Mouse (Mus musculus) forebrain, embryonic 12.5 days (tissue): ENCODE results near the gene AI182371. TPM values are rescaled to one million over a fixed set of nuclear protein-coding genes. Genes with fewer than 3 reads are reported as not detected.

Experiments
- polyA plus RNA-seq: library from polyadenylated mRNA; unstranded; fragments of >200 nt; fragmentation: Nextera tagmentation; extraction: Ambion mirVana; gene quantifications from 2 replicates; pipeline ENCODE4 v1.2.1, GENCODE M21; 2016

AI182371 gene
- polyA plus RNA-seq, 1 experiment from 2014 or later = 0.98 TPM

Other genes with a start within 250 kb of the AI182371 start
- gene Cutal, start 227.1 kb downstream of the AI182371 start, polyA plus RNA-seq = not detected in 2 replicates
- 97.9 and 110 TPM in 2 replicates for gene Psmd5, start 226.6 kb downstream of the AI182371 start, polyA plus RNA-seq
- 3.9 and 6.1 TPM in 2 replicates for gene Phf19, start 187.5 kb downstream of the AI182371 start, polyA plus RNA-seq
- gene Traf1, start 139.8 kb downstream of the AI182371 start, polyA plus RNA-seq = 0.37 and 0.45 TPM in 2 replicates
- gene Hc, start 40.1 kb downstream of the AI182371 start, polyA plus RNA-seq = 0.45 and 1.2 TPM in 2 replicates
- 37.1 and 38.2 TPM in 2 replicates for gene Cntrl, start 7.9 kb upstream of the AI182371 start, polyA plus RNA-seq
- gene Rab14, start 99.6 kb upstream of the AI182371 start, polyA plus RNA-seq = 355 and 396 TPM in 2 replicates
- gene Gsn, start 154.8 kb upstream of the AI182371 start, polyA plus RNA-seq = 27.2 and 32.7 TPM in 2 replicates
- 11.0 TPM in 2 replicates for gene Stom, start 235.4 kb upstream of the AI182371 start, polyA plus RNA-seq